Mouse (Mus musculus) intestine, embryonic 16.5 days (tissue): ENCODE measurements around the gene Hyou1. TPM values are rescaled to one million over a fixed set of nuclear protein-coding genes. Genes with fewer than 3 reads are reported as not detected.
"Not testable (repeated sequence)": the region's sequence is repeated elsewhere in the genome, so short reads cannot be mapped to it uniquely, and the experiment has no call there.

Experiments used
- ATAC-seq: fragments of 200-750 bp; cut with Nextera tagmentation; 2 replicates; pipeline ENCODE4 v1.8.0; 2017; ENCODE audit warnings: moderate TSS enrichment, moderate library complexity
- H3K27ac ChIP-seq: fragments of 300-500 bp; sonication (generic); 2 replicates; pipeline ENCODE4 v1.5.1; 2014; ENCODE audit warnings: mild to moderate bottlenecking, low read length
- H3K27me3 ChIP-seq: fragments of 300-500 bp; sonication (generic); replicated peaks from 2 replicates; pipeline ENCODE4 v1.6.1; 2014; ENCODE audit warnings: low read length, control low read depth, mixed read lengths; ENCODE audit not compliant: control insufficient read depth, insufficient read depth
- H3K36me3 ChIP-seq: fragments of 300-500 bp; sonication (generic); 2 replicates; pipeline ENCODE4 v1.6.1; 2014; ENCODE audit warnings: low read length, control low read depth; ENCODE audit not compliant: control insufficient read depth, insufficient read depth
- H3K4me1 ChIP-seq: fragments of 300-500 bp; sonication (generic); 2 replicates; pipeline ENCODE4 v1.6.1; 2014; ENCODE audit warnings: low read length, control low read depth, mixed read lengths; ENCODE audit not compliant: control insufficient read depth, insufficient read depth
- H3K4me2 ChIP-seq: fragments of 300-500 bp; sonication (generic); 2 replicates; pipeline ENCODE4 v1.6.1; 2014; ENCODE audit warnings: low read depth, low read length, control low read depth
- H3K4me3 ChIP-seq: fragments of 300-500 bp; sonication (generic); 2 replicates; pipeline ENCODE4 v1.5.1; 2014; ENCODE audit warnings: mild to moderate bottlenecking, low read length
- H3K9ac ChIP-seq: fragments of 300-500 bp; sonication (generic); 2 replicates; pipeline ENCODE4 v1.6.1; 2014; ENCODE audit warnings: low read depth, low read length
- H3K9me3 ChIP-seq: fragments of 300-500 bp; sonication (generic); 2 replicates; pipeline ENCODE4 v1.6.1; 2016; ENCODE audit warnings: low read length, control low read depth; ENCODE audit not compliant: control insufficient read depth
- WGBS: fragments of 180-500 bp; shearing (Covaris S2); extraction: QIAGEN DNeasy Blood & Tissue Kit; methylation state at CpG from one replicate; pipeline ENCODE4 v1.1.7; 2014; 5-methylcytosine and 5-hydroxymethylcytosine counted together
- polyA plus RNA-seq: library from polyadenylated mRNA; unstranded; fragments of >200 nt; fragmentation: Nextera tagmentation; extraction: Ambion mirVana; gene quantifications from 2 replicates; pipeline ENCODE4 v1.2.1, GENCODE M21; 2015

Gene Hyou1
- polyA plus RNA-seq, result 36.5 and 41.2 TPM in 2 replicates

GRCm38 (mm10) chr9:44379054-44379834 is at the start of gene Hyou1:
Gene Hyou1 (plus strand): TSS chr9:44379490.
- Histone ChIP-seq H3K4me3 (peak within 1 kb of the TSS; percentile 93), H3K9me3 (no peaks in the 10 kb centered on the region), H3K36me3 (0 out of 2 replicates have a peak, but pooled peaks cover 11% of the 10 kb centered on the region), H3K27me3 (no peaks in the 10 kb centered on the region), H3K27ac (peak within 1 kb of the TSS; percentile 91), H3K9ac (peak within 1 kb of the TSS; percentile 92), H3K4me2 (peak within 1 kb of the TSS; percentile 88), H3K4me1 (peaks cover 12% of the 10 kb centered on the region)
- WGBS, result under 1% methylated on average over 83 of the region's 83 CpGs
- peak; percentile 96 for ATAC-seq

DNA sequence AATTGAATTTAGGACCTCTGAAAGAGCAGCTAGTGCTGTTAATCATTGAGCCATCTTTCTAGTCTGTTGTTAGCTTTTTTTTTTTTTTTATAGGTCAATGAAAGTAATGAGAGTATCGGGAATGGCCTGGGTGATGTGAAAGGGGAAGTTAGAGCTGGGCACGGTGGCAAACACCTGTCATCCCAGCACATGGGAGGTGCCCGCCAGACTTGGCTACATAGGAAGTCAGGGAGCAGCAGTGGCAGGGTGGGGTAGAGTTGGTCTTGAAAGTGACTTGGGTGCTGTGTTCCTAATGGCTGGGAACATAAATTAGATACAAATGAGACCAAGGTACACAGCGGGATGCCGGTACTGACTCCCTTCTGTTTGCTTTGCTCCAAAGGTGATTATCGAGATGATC is 48.6 kb upstream of the Hyou1 start:
- H3K4me1 ChIP-seq, result peaks cover 9% of the 10 kb centered on the region
- H3K4me2 ChIP-seq, result no peak overlapping the region
- no peaks in the 10 kb centered on the region for H3K27me3 ChIP-seq
- no peak overlapping the region for H3K9ac ChIP-seq
- H3K27ac ChIP-seq, result no peak overlapping the region
- H3K4me3 ChIP-seq, result no peak overlapping the region
- WGBS, result 87% methylated on average over 6 of the region's 6 CpGs
- H3K36me3 ChIP-seq, result peaks cover 22% of the 10 kb centered on the region
- no peaks in the 10 kb centered on the region for H3K9me3 ChIP-seq
- ATAC-seq, result no peak

DNA sequence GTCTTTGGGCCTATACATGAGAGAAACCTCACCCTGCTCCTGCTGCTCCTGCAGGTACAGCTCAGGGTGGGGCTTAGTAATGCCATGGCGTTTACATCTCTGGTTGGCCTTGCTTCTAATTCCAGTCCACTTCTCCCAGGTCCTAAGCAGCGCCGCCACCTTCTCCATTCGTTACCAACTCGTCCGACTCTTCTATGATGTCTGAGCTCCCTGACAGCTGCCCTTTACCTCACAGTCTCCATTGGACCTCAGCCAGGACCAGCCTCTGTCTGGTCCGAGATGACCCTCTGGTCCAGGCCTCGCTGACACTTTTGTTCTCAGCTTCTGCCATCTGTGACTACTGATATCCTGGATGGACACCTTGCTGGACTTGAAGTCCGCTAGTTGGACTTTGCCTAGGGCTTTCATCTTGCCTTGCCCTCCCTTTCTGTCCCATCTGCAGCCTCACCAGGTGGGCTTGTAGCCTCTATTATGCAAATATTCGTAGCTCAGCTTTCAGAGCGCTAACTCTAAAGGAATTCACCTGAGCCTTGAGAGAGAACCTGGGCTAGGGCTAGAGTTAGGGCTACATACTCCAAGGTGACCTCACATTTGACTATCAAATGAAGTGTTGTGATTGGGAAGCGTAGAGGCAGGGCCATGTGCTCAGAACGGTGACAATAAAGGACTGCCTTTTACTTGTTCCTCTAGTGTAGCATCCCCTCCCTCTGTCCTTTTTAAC is 46.2 kb upstream of the Hyou1 start:
- Histone ChIP-seq H3K4me2 (no peak overlapping the region), H3K27ac (no peak overlapping the region; the same call in 1 of the 2 replicates), H3K9ac (no peak overlapping the region), H3K36me3 (peaks cover 22% of the 10 kb centered on the region), H3K27me3 (no peaks in the 10 kb centered on the region), H3K4me3 (no peak overlapping the region), H3K9me3 (no peaks in the 10 kb centered on the region), H3K4me1 (peaks cover 15% of the 10 kb centered on the region)
- WGBS, result 96% methylated on average over 13 of the region's 13 CpGs
- ATAC-seq, result no peak

- Histone ChIP-seq H3K27me3 (no peaks in the 10 kb centered on the region), H3K4me2 (peak within 1 kb of the TSS; percentile 77), H3K4me3 (peak within 1 kb of the TSS; percentile 87), H3K9ac (peak within 1 kb of the TSS; percentile 92), H3K9me3 (no peaks in the 10 kb centered on the region), H3K4me1 (peaks cover 15% of the 10 kb centered on the region), H3K27ac (peak within 1 kb of the TSS; percentile 96), H3K36me3 (peaks cover 28% of the 10 kb centered on the region)
- ATAC-seq, result peak; percentile 95
- under 1% methylated on average over 91 of the region's 91 CpGs for WGBS
These were observed 44.6 kb upstream of the Hyou1 start, which contains the start of gene H2afx for GRCm38 (mm10) chr9:44334396-44335330. Gene H2afx (plus strand): TSS chr9:44334694.

- under 1% methylated on average over 50 of the region's 50 CpGs for WGBS
- ATAC-seq, result no peak
- peak overlapping the region; percentile 77 for H3K4me2 ChIP-seq
- peak overlapping the region; percentile 87 for H3K4me3 ChIP-seq
- H3K27ac ChIP-seq, result peak overlapping the region; percentile 96
- H3K36me3 ChIP-seq, result peaks cover 29% of the 10 kb centered on the region
- H3K4me1 ChIP-seq, result peaks cover 15% of the 10 kb centered on the region
- H3K27me3 ChIP-seq, result no peaks in the 10 kb centered on the region
- H3K9me3 ChIP-seq, result no peaks in the 10 kb centered on the region
- peak overlapping the region; percentile 92 for H3K9ac ChIP-seq
These were observed 43.8 kb upstream of the Hyou1 start for GRCm38 (mm10) chr9:44335331-44336092.

DNA sequence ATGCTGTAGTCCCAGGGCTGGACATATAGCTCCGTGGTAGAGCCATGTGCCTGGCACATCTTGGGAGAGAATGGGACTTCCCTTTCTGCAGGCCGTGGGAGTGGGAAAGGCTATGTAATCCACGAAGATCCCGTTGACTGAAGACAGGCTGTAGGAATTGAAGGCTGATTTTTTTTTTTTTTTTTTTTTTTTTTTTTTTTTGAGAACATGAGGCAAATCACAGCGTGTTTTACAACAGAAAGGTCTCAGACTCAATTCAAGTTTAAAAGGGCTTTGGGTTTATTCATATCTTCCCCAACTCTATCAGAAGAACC is 43.2 kb upstream of the Hyou1 start:
- H3K9ac ChIP-seq, result peak overlapping the region; percentile 92
- no peaks in the 10 kb centered on the region for H3K9me3 ChIP-seq
- H3K36me3 ChIP-seq, result peaks cover 30% of the 10 kb centered on the region
- peak overlapping the region; percentile 77 for H3K4me2 ChIP-seq
- peaks cover 15% of the 10 kb centered on the region for H3K4me1 ChIP-seq
- 2% methylated on average over 5 of the region's 5 CpGs for WGBS
- peak overlapping the region; percentile 87 for H3K4me3 ChIP-seq
- peak overlapping the region; percentile 96 for H3K27ac ChIP-seq
- ATAC-seq, result no peak
- no peaks in the 10 kb centered on the region for H3K27me3 ChIP-seq

DNA sequence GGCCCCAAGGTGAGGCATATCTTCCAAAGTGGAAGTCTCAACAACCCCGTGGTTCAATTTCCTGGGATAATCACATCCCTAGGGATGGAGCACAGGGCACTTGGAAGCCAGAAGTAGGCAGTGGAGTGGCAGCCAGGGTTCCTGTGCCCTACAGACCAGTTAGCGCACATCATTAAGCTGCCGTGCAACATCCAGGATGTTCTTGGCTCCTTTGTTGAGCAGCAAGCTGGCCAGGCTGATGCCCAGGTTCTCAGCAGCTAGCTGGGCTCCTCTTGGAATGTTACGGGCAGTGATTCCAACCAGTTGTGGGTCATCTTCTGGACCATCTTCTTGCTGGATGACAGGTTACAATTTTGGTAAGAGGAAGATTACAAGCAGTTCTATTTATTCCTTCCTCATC is 42.8 kb upstream of the Hyou1 start:
- Histone ChIP-seq H3K36me3 (peaks cover 28% of the 10 kb centered on the region), H3K4me1 (peaks cover 15% of the 10 kb centered on the region), H3K9ac (peak overlapping the region; percentile 61), H3K4me2 (peak overlapping the region; percentile 77), H3K4me3 (peak overlapping the region; percentile 87)
- ATAC-seq, H3K9me3 ChIP-seq, H3K27ac ChIP-seq, H3K27me3 ChIP-seq: not testable (repeated sequence)
- 30% methylated on average over 4 of the region's 4 CpGs for WGBS

GRCm38 (mm10) chr9:44336964-44337363 is 42.3 kb upstream of the Hyou1 start:
- H3K9me3 ChIP-seq, result no peaks in the 10 kb centered on the region
- H3K9ac ChIP-seq, result peak overlapping the region; percentile 61
- peak overlapping the region; percentile 77 for H3K4me2 ChIP-seq
- no peak for ATAC-seq
- no peaks in the 10 kb centered on the region for H3K27me3 ChIP-seq
- 59% methylated on average over 3 of the region's 3 CpGs for WGBS
- no peak overlapping the region for H3K27ac ChIP-seq
- H3K36me3 ChIP-seq, result peaks cover 27% of the 10 kb centered on the region
- peak overlapping the region; percentile 87 for H3K4me3 ChIP-seq
- H3K4me1 ChIP-seq, result peaks cover 15% of the 10 kb centered on the region
